Mouse (Mus musculus) retina, adult 2 months (tissue): ENCODE measurements around the gene Dnm2.

Experiments used
- DNase-seq: peaks from one replicate; pipeline ENCODE4 v3.0.0-alpha.2; 2012; ENCODE audit warnings: low read depth, low spot score

Gene Dnm2

DNA sequence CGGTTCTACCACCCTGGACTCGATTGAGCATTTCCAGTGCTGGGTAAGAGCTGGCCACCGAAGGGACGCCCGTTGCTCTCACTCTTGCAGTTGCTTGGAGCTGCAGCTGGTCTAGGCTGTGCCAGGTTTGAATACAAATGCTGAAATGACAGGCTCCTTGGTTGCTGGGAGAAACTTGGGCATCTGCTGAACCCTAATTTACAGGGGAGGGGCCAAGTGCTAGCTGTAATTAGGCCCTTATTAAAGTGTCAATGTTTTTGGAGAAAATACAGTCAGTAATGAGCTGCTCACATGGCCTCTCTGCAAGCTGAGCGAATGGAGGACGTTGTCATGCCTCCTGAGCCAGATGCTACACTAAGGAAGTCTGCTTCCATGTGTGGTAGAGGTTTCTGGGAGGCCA is 6.0 kb downstream of the Dnm2 start:
- no peak for DNase-seq

DNA sequence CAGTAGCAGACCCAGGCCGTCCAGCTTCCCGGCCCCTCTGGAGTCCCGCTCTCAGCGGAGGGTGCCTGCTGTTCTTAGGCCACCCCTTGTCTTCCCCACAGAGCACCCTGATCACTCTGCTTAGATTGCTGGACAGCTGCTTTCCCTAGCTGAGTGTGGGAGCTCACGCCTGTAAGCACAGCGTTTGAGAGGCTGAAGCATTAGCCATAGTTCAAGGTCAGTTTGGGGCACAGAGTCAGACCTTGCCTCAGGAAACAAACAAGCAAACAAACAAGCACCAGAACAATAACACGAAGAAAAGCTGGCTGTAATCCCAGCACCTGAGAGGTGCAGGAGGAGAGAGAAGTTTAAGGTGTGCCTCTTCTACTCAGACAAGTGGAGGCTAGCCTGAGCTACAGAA is 7.4 kb downstream of the Dnm2 start:
- DNase-seq = no peak

DNA sequence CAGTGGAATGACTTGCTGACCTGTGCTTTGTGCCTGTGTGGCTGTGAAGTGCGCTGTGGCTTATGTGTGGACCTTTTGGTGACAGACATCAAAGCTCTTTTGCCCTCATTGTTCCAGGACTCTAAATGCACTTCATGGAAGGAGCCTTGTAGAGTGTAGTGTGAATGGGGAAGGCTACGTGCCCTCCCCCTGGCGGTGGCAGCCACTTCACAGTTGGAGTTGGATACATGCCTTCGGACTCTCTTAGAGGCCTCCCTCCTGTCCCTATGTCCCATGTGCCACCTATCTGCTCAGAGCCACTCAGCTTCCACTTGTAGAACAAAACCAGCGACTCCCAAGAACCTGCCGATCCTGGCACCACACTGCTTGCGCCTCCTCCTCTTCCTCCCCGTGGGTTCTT is 9.1 kb downstream of the Dnm2 start:
- DNase-seq = no peak

DNA sequence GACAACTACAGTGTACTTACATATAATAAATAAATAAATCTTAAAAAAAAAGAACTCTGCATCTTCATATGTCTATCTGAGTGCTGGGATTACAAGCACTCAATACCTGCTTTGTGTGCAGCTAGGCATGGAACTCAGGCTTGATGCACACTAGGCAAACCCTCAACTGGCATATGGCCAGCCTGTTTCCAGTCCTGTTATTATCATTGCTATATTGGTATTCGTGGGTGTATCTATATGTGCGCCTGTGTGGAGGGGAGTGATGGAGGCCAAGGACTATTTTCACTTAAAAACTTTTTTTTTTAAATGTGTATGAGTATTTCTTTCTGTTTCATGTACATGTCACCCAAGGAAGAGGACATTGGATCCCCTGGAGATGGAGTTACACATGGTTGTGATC is 9.7 kb downstream of the Dnm2 start:
- DNase-seq = no peak

DNA sequence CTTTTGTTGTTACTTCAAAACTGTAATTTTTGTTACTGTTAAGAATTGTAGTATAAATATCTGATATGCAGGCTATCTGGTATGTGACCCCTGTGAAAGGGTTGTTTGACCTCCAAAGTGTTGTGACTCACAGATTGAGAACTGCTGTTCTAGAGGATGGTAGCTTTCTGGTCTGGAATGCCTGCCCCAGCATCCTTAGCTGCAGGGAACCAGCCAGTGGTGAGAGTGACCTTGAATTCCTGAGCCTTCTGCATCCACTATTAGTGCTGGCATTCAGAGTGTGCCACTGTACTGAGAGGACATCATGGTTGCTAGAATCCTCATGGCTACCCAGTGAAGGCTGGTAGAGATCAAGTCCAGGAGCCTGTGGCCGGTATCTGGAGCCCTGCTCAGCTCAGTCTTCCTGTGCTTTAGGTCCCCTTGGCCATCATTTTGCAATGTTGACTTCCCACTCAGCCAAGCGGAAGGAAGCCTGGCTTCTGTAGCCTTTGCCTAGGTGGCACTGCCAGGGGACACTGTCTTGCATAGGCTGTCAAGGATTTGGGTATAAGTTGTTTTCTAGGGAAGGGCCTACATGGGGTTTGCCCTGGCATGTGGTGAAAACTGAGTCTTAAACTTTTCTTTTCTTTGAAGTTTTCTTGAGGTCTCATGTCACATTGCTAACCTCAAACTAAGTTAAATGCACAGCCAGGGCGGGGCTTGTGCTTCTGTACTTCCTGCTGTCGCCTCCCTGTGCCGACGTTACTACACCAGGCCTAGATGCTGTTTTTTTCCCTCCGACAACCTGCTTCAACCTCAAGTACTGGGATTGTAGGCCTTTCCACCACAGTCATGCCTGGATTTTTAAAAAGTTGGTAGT is 11.3 kb downstream of the Dnm2 start:
- no peak for DNase-seq

DNA sequence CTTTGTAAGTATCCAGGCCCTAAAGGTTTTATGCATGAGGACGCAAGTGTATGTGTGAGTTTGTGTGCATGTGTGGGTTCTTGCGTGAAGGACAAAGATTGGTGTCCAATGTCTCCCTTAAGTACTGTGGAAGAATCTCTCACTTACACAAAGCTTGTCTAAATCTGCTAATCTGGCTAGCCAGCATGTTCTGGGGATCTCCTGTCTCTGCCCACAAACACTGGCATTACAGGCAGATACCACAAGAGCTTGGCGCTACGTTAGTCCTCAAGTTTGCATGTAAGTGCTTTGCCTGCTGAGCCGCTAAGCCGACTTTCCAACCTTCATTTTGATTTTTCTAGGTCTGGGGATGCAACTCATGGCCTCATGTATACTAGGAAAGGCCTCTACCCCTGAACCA is 12.9 kb downstream of the Dnm2 start:
- DNase-seq = no peak

DNA sequence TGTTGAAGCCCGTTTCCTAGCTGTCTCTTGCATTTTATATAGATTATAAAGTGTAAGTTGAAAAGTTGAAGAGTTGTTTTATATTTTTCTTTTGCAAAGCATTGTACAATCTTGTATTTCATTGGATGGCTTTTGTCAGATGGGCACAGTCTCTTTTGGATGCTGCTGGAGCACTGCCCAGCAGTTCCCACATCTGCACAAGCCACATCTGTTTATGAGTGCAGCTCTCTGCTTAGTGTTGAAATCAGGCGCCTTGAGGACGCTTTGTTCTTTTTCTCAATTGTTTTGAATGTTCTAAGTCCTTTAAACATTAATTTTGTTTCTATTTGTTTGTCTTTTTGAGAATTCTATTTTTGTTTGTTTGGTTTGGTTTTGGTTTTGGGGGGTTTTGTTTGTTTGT is 13.5 kb downstream of the Dnm2 start:
- no peak for DNase-seq

DNA sequence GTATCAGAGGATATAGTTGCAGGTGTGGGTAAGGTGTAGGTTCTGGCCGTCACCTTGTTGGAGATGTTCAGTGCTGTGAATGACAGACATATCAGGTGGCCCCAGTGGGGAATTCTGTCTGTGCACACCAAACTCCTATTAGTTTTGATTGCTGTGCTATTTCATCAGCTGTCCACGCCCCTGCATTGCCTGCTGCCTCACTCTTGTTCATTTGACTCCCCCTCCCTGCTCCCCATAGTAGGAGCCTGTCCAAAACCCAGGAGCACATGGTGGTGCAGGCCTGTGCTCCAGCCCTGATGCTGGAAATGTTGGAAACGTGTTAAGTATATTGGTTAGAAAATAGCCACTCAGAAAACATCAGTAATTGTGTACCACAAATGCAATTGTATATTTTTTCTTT is 14.7 kb downstream of the Dnm2 start:
- no peak for DNase-seq

DNA sequence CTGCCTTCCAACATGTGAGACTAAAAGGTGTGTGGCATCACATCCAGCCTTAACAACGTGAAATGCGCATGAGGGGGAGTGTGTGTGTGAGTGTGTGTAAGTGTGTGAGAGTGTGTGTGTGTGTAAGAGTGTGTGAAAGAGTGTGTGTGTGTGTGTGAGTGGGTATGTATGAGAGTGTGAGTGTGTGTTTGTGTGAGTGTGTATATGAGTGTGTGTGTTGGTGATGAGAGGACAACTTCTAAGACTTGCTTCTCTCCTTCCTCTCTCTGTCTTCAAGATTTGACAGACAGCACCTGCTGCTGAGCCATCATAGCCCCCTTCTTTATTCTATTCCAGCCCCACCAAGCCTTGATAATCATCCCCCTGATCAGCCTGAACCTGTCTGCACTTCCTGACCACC is 15.2 kb downstream of the Dnm2 start:
- no peak for DNase-seq

DNA sequence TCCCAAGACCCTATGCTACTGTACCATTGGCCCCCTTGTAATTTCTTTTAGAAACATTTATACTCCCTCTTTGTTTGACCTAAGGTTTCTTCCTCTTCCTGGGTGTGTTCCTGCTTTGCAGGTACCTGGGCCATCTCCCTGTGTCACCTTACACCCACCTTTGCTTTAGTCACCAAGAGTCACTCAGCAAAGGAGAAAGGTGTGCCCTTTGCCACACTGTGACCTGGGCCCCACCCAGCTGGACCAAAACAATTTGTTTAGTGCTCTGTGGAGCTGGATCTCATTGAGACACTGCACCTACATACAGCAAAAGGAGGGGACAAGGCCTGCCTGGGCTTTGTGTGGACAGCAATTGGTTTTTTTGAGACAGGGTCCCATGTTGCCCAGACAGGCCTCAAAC is 15.7 kb downstream of the Dnm2 start:
- no peak for DNase-seq

DNA sequence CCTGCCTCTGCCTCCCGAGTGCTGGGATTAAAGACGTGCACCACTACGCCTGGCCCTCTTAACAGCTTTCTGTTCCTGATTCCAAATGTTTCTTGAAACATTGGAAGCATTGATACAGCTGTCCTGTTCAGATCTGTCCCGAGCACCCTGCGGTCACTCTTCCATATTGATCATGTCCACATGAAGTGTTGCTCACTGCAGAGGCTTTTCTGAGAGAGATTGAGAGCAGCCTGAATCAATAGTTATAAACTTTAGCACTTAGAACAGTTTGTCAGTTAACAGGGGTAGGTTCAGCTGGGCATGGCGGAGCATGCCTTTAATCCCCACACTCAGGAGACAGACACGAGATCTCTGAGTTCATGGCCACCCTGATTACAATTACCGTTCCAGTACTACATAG is 19.1 kb downstream of the Dnm2 start:
- no peak for DNase-seq

DNA sequence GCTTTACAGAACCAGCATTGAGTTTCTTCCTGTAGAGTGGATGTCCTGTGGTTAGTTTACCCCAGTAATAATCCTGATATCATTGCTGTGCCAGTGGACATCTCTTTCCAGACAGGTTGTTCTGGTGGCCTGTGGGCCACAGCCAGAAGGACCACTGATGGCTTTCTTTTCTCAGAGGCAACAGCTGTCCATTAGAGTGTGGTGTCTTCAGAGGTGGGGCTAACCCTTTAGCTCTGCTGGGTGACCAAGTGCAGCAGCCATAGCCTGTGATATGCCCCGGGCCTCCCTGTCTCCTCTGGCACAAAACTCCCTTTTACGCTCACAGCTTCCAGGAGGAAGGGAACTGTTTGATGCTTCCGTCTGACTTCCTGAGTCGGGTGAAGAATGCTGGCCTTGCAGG is 19.9 kb downstream of the Dnm2 start:
- DNase-seq = no peak

DNA sequence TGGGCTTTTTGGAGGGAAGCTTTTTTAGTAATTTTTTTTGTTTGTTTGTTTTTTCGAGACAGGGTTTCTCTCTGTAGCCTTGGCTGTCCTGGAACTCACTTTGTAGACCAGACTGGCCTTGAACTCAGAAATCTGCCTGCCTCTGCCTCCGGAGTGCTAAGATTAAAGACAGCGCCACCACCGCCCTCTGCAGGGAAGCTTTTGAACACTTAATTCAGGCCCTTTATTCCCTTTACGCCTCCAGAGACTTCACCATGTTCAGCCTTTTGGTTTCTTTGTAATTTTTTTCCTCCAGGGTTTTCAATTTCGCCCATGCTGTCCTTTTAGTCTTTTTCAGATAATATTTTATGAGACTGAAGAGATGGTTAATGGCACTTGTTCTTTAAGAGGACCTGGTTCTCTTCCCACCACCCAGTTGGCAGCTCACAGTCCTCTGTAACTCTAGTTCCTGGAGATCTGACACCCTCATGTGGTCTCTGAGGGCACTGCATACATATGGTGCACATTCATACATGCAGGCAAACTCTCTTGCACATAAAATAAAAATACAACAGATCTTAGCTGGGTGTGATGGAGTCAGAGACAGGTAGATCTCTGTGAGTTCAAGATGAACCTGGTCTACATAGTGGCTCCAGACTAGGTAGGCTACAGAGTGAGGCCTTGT is 20.5 kb downstream of the Dnm2 start:
- no peak for DNase-seq

DNA sequence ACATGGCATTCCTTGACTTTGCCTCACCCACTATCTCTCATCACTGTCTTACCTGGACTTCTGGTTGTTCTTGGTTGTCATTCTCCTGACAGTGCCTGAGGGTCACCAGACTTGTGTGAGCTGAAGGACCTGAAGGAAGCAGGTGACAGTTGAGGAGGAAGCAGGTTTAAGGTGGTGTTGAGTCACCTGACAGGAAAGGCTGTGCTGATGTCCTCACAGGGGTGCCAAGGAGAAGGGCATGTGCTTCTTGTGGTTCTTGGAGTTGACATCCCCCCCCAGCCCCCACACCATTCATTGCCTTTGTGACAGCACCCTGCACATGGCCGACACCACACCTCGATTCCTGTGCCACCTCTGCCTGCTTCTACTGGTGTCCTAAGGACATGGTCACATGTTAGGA is 23.1 kb downstream of the Dnm2 start:
- no peak for DNase-seq

DNA sequence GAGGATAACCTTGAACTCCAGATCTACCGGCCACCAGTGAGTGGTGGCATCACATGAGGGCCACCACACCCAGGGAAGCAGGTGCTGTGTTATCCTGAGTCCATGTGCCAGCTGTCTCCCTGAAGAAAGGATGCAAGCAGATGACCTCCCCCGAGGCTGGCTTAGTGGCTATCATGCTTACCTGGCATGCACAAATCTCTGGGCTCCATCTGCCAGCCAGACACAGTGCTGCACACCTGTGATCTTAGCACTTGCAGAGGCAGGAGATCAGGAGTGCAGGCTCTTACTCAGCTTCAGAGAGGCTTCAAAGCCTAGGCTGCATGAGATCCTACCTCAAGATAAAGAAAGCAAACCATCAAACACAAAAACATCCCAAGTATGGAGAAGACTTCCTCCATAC is 25.0 kb downstream of the Dnm2 start:
- DNase-seq = no peak

DNA sequence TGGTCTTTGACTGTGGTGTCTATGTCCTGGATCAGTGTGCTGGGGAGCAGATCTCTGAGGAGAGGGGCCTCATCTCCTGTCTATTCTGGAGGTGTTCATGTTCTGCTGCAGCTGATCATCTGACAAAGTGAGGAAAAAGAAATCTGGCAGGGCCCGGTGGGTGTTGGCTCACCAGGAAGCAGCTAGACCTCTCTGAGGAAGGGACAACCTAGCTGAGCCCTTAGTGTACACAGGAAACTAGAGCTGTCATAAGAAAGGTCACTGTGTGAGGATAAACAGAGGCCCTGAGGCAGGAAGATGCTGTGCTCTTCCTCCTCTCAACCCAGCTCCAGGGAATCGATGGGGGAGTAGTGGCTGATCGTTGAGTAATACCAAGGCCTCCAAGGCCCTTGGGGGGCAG is 25.6 kb downstream of the Dnm2 start:
- no peak for DNase-seq

DNA sequence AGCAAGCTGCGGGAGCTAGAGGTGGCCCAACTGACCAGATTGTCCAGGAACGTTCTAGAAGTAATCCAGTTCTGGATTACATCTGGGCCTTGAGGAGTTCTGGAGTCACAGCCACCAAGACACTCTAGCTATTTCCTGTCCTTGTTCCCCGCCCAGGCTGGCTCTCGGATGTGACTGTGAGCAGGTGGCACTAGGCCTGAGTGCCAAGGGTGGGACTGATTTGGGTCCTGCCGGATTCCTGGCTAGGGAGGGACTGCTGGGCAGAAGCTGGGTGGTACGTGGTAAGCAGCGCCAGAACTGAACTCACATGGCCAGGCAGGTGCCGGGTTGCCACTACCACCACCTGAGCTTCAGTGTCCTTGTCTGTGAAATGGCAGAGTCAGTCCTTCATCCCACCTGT is 26.7 kb downstream of the Dnm2 start:
- DNase-seq = no peak

DNA sequence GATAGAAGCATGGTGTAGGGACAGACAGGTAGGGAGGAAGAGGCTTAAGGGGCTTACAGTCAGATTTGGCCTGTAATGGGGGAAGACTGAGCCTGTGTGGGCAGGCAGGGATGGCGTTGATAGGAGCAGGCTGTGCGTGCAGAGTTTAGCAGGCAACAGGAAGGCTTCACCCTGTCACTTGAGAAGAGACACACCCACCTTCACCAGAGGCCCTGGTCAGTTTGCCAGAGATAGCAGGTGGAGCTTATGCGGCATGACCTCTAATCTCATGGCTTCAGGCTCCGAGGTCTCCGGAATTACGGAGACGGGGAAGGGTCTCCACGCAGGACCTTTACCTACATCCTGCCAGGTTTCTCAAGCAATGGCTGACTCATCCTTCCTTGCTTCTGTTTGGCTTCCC is 27.2 kb downstream of the Dnm2 start:
- DNase-seq = no peak

DNA sequence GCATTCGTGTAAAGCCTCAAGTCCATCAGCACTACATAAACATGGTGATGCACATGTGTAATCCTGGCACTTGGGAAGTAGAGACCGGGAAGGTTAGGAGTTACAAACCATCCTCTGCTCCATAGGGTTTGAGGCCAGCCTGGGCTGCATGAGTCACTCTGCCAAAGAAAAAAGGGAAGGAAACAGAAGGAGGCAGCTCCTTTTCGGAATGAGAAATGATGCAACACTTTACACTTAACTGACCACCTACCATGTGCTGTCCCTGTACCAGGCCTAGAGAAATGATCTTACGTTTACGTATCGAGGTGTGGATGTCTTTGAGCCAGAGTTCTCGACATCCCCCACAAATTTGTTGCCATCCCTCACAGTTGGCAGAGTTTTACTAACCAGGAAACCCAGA is 28.3 kb downstream of the Dnm2 start:
- no peak for DNase-seq

DNA sequence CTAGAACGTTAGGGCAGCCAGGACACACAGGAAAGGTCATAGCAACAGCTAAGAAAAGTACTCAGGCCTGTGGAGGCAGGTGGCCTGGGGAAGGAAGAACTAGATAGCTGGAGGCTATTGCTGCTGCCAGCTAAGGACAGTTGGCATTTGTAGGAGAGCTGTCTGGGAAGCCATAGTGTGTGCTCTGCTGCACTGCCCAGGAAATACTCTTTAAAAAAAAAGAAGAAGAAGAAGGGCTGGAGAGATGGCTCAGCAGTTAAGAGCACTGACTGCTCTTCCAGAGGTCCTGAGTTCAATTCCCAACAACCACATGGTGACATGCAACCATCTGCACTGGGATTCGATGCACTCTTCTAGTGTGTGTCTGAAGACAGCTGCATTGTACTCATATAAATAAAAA is 28.8 kb downstream of the Dnm2 start:
- no peak for DNase-seq

DNA sequence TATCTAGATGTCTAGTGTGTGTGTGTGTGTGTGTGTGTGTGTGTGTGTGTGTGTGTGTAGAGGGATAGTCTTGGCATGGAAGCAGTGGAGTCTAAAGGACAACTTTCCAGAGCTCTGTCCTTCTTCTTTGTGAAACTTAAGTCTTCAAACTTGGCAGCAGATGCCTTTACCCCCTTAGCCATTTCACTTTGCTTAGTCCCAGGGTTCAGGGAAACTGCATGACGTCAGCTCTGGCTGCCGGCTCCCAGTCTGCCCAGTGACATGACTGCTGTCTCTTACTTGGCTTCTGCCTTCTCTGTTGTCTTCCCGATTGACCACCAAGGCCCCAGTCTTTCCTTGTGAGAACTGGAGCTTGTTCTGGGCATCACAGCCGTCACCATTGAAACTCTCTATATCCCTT is 29.8 kb downstream of the Dnm2 start:
- DNase-seq = no peak

DNA sequence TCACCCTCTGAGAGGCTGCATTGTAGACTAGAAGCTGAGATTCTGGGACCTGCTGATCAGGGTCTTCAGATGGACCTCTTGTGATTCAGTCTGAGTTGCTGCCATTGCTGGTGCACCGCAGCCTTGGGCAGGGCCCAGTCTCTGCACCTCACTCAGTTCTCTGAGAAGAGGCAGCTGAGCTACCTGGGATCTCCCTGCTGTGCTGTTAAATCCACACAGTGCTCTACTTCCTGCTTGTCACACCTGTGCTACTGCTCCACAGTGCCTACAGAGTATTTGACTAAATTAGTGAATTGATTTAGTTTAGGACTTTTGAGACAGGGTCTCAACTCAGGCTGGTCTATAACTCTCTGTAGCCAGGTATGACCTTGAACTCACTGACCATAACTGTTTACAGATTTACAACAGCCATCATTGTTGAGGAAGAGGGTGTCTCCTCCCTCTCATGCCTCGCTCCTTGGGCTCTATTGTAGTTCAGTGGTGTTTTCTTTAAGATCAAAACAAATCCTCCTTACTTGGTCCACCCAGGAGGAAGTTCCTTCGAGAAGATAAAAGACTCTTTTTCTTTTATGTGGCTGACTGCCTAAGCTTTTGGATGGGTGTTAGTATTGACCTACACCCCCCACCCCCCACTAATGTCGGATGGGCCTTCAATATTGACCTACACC is 30.5 kb downstream of the Dnm2 start:
- DNase-seq = no peak
